Mouse (Mus musculus): ENCODE data around the gene Hoxb6.

Gene Hoxb6

DNA sequence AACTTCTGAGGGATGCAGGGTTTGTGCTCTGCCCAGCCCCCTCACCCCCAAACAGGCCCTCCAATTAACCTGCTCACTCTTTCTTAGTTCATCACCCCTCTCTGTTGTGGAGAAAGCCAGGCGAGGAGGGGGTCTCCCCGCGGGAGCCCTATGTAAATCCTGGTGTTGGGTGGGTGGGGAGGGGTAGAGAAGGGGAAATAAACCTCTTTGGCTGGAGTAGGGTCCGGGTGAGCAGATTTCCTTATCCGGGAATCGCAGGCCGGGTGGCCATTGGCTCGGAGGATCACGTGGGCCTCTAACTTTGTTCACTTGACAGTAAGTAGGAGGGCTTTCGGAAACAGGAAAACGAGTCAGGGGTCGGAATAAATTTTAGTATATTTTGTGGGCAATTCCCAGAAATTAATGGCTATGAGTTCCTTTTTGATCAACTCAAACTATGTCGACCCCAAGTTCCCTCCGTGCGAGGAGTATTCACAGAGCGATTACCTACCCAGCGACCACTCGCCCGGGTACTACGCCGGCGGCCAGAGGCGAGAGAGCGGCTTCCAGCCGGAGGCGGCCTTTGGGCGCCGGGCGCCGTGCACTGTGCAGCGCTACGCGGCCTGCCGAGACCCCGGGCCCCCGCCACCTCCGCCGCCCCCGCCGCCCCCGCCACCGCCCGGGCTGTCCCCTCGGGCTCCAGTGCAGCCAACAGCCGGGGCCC is 26.2 kb downstream of the Hoxb6 start:
- peak; percentile 90 for DNase-seq

DNA sequence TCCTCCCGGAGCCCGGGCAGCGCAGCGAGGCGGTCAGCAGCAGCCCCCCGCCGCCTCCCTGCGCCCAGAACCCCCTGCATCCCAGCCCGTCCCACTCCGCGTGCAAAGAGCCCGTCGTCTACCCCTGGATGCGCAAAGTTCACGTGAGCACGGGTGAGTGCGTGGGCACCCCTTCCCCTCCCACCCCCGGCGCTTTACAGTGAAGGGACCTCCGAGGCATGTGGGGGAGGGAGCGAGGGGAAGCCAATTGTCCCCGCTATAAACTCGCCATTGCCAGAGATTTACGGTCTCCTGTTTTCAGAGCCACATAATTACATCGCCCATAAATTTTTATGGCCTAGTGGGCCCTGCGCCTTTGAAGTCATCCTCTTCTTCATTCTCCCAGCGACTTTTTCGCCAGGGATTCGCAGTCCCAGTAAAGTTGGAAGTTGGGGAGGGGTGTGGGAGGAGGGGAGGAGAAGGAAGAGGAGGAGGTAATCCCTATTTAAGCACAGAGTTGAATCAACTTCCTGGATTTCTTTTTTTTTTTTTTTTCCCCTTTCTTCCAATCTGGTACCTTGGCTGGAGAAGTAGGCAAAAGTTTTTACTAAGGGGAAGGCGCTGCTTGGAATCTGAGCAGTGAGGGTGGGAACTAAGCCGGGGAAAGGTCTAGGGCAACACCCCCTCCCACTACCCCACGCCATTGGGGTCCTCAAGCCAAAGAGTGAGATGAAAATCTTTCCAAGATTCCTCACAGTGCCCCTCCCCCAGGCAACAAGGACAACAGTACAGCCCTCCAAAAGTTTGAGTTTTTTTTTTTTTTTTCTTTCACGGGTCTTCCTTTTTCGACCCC is 27.0 kb downstream of the Hoxb6 start:
- DNase-seq = peak; percentile 69

DNA sequence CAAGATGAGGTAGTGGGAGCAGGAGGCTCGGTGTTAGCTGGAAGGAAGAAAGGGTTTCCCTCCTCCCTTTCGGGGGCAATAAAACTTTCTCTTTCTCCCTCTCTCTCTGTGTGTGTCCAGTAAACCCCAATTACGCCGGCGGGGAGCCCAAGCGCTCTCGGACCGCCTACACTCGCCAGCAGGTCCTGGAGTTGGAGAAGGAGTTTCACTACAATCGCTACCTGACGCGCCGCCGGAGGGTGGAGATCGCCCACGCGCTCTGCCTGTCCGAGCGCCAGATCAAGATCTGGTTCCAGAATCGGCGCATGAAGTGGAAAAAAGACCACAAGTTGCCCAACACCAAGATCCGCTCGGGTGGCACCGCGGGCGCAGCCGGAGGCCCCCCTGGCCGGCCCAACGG is 27.6 kb downstream of the Hoxb6 start:
- peak; percentile 70 for DNase-seq

DNA sequence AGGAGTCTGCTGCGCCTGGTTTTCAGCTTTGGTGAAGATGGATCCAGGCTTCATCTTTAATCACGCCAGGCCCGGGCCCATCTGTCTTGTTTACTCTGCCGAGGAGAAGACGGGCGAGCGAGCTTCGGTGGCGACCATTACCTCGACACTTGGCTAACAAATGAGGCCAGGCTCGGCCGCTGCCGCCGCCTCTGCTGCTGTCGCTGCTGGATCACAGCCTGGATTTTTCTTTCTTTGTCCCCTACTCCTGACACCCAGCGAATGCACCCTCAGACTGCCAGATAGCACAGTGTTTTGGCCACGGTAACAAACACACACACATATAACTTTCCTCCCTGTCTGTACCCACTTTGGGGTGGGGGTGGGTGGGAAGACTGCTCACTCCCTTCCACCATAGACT is 28.4 kb downstream of the Hoxb6 start:
- no peak for DNase-seq

DNA sequence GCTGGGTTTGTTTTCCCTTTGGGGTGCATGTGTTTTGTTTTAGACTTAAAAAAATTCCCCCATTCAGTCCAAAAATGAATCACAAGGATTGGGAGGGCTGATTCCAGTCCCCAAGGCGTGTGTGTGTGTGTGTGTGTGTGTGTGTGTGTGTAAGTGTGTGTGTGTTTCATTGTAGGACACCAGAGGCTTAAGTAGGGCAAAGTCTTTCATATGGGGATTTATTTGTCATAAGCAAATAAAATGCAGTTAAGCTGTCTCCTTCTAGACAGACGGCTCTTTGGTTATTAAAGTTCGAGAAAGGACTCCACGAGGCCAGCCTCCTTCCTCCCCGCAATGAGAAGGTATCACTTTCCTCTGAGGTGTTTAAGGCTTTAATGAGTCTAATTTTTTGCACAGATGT is 29.6 kb downstream of the Hoxb6 start:
- DNase-seq = no peak

DNA sequence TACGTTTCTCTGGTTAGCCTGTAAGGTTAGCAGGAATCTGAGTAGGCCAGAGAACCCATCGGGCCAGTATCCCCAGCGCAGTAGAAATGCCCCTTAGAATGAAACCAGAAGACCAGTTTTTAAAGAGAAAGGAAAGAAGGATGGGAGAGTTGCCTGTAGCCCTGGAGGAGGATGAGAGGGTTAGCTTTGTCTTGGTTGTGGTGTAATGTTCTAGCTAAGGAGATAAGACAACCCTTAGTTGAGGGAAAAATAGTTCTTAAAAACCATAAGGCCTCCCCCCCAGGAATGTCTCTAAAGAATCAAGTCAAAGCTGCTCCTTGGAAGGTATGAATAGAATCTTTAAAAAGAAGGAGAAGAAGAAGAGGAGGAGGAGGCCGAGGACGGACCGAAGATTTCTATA is 30.5 kb downstream of the Hoxb6 start:
- no peak for DNase-seq

DNA sequence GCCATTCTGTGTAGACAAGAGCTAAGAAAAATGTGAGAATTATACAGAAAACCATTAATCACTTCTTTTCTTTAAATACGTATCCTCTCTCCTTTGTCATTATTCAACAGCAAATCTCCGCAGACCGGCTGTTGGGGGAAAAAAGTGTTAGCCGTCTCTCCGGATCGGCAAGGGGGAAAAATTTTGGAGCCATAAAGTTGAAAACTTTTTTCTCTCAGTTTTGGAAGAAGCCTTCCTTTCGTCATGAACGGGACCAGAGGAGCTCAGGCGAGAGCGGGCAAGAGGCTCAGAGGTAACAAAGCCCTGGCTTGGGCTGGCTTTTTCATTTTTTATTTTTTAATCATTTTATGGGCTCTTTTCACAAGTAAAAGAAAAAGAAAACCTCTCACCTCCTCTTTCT is 30.9 kb downstream of the Hoxb6 start, which contains the start of gene Hoxb3:
TSS of gene Hoxb3 (plus strand) at position 173 of the 400 bp plus-strand sequence.
- DNase-seq = no peak

DNA sequence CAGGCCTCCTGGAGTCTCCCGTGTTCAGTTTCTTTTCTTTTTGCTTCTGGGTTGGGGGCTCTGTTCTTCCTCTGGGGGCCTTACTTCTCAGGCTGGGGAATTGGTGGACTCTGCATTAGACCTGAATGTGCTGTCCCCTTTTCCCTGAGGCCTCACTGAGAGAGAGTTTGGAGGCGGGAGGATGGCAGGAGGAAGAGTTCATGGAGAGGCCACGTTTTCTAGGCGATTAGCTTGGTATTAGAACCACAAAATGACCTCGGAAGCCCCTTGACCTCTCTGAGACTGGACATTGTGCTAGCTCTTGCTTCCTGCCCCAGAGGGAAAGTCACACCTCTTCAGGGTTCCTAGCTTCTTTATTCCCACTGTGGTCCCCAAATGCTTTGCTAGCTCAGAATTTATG is 31.8 kb downstream of the Hoxb6 start:
- no peak for DNase-seq

DNA sequence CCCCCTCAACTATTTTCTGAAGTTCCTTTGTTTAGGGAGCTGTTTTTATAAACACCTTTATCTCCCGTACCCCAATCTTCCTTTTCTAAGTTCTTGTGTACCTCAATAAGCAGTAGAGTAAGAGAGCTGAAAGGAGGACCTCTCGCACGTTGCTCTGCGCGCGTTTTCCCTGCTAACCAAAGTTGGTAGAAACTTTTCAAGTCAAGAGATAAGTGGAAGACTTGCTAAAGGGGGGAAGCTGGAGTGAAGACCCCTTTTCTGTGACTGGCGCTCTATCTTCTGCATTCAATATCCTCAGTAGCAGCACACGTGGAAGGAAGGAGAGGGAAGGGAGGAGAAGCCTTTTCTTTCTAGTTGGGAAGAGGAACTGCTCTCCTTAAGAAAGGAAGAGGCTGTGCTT is 32.7 kb downstream of the Hoxb6 start:
- DNase-seq = no peak

DNA sequence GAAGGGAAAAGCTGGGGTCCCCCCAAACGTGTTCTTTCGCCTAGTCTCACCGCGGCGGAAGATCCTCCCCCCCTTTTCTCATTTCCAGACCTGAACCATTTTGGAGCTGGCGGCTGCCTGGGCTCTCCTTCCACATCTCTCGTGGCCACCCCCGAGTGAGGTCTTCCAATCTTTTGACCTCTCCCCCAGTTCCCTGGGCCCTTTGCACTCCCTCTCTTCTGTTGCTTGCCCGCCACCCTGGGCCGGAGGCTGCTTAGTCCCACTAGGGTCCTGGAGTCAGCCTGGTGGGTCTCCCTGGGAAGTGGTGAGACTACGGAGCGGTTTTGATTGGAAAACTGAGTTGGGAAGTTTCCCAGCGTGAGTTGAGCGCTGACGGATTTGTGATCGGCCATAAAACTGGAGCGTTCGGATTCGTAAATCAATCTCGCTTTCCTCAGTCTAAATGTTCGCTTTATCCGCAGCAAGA is 33.5 kb downstream of the Hoxb6 start:
- DNase-seq = no peak

DNA sequence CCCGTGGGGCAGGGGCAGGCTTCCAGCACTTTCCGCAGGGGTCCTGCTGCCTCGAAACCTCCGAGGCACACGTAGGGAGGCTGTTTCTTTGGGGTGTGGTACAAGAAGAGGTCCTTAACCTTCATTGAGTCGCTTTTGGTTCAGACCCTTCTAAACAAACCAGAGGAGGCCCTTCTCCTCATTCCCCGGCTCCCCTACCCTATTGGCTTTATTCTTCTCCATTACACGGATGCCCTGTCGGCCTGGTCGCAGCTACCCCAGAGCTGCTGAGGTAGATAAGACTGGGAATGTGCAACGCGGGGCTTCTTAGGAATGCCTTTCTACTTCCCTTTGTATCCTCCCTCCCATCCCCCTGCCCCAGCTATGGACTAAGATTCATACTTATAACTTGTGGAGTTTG is 34.4 kb downstream of the Hoxb6 start:
- no peak for DNase-seq

DNA sequence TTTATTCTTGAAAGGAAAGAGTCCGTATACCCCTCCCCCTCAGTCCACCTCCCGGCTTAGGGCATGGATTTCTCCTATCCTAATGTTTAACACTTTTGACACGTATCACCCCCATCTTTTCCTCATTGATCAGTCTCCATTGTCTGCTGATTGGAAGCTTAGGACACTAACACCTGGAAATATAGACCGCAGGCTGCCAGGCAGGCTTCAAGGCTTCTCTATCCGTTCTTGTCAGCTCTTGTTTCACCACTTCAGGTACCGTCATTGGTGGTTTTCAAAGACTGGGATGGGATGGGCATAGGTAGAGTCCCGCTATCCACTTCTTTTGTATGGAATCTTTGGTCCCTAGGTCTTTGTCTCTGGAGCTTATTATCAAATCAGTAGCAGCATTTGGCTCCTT is 34.8 kb downstream of the Hoxb6 start:
- DNase-seq = no peak

DNA sequence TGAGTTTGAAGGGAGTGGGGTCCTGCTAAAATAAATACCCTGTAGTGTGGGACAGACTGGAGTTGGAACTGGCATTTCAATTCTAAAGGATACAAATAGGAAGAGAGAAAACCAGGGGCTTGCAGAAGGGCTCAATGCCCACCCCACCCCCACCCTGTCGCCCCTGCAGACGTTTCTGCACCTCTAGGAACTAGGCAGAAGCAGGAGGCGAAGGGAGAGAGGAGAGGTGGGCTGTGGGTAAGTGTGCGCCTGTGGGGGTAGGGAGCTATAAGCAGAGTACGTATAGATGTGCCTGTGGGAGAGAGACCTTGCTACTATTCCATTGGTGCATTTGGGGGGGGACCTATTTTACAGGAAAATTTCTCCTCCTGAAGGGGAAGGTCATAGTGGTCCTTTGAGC is 35.5 kb downstream of the Hoxb6 start:
- no peak for DNase-seq

DNA sequence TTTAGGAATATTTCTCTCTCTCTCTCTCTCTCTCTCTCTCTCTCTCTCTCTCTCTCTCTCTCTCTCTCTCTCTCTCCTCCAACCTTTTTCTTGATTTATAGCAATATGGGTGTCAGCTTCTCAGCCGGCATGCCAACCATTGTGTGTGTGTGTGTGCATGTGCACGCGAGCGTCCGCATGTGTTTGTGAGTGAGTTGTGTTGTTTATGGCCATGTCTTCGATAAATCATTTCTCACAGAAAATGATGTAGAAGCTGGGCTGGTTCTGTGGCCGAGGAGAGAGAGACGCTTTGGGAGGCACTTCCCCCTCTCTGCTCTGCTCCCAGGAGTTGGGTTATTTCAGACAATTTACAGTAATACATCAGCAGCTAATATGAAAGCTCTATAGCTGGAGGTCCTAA is 36.3 kb downstream of the Hoxb6 start:
- DNase-seq = no peak

DNA sequence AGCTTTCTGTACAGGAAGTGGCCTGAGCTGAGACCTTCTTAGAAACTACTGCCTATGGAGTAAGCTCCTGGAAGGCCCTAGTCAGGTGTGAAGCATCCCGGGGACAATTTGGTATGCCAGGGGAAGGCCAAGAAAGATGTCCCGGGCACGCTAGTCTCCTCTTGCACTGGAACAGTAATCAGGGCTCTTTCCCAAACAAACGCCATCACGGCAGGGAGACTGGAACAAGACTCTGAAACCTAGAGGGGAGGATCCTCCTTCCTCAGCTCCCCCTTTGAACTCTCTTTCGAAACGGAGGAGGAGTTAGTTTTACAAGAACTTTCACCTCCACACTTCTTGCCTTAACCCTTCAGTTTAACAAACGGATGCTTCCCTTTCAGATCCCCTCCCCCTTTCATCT is 39.8 kb downstream of the Hoxb6 start:
- DNase-seq = no peak

DNA sequence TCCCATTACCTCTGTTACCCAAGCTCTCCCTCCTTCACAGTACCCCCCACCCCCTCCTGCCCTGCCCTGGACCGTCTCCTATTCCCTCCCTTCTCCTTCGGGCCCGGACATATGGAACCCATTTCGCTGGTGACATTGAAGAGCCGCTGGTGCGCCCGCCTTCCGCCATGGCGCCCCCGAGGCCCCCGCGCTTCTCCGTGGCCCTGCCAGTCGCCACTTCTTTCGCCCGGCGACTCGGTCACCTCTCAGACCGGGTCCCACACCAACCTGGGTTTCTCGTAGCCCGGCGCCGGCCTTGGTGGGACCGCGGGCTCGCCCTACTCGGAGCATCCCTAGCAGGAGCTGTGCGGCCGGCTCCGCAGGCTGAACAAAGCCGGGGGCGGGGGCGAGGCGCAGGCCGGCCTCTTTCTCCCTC is 40.3 kb downstream of the Hoxb6 start:
- DNase-seq = no peak

DNA sequence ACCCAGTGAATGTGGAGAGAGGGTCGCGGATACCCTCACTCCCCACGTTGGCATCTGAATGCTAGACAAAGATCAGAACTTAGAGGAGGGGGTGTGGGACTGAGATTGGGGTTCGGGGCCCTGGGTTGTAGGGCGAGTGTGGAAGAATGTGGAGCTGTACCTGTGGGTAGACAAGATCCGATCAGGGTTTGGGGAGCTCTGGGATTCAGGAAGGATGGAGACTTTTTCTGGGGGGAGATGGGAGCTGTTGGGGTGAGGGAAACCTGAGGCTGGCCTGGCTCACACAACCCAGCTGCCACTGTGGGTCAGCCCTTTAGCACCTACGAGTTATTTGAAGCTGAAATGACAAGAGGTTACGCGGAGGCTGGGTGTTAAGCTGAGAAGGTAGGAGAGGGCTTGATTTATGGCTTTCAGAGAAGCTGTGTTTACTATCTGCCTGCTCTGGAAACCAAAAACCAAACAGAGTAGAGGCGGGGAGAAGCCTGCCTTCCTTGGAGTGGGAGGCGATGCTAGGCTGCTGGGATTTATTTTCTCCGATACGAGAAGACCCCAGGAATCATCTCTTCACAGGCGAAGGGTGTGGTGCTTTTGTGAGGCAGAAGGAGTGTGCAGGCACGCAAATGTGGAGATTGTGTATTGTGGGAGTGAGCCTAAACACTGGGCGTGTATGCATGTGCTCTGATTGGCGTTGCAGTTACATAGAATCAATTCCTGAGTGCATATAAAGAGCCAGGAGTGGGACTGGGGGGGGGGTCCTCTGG is 41.1 kb downstream of the Hoxb6 start:
- DNase-seq = no peak

DNA sequence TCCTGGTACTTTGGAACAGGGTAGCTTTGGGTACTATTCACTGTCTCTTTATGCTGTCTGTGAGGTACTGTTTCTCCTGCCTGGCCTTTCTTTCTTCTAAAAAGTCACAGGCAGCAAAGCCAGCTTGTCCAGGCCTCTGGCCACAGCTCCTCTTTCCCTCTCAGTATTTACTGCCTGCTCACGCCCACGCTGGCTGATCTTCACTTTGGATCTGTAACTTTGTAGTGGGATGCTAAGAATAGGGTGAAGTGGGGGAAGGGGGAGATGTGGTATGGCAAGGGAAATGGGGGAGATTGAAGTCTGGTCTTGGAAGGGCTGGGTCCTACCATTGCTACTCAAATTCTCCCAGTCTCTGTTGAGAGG is 41.7 kb downstream of the Hoxb6 start:
- DNase-seq = no peak

DNA sequence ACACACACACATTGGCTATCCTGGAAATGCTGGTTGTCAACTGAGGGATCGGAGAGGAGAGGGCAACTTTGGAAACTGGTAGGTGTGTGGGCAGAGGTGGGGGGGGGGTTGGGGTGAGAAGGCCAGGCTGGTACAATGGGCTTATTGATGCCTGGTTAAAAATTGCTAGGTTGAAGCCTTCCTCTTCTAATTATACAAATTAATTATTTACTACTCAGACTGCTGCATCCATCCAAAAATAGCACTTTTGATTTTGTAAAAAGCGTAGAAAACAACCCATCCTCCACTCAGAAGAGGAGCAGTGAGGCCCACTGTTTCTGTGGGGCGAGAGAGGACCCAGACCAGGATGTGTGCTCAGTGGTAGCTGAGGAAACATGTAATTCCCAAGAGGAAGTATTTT is 42.7 kb downstream of the Hoxb6 start:
- DNase-seq = no peak

DNA sequence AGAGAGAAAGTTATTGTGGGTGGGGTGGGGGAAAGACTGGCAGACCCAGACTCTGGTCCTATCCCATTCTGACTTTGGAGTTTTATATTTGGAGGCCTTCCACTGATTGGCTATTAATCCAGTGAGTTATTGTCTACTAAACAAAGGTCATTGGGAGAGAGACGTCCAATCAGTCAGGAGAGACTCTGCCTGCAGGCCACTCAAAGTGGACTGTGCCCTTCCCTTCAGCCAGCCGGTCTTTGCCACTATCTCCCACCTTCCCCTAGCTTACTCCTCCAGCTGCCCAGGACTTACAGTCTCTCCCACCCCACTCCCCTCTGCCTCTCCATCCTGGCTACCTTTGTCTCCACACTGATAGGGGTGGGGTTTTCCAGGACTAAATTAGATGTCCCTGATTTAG is 44.3 kb downstream of the Hoxb6 start:
- peak; percentile 59 for DNase-seq

DNA sequence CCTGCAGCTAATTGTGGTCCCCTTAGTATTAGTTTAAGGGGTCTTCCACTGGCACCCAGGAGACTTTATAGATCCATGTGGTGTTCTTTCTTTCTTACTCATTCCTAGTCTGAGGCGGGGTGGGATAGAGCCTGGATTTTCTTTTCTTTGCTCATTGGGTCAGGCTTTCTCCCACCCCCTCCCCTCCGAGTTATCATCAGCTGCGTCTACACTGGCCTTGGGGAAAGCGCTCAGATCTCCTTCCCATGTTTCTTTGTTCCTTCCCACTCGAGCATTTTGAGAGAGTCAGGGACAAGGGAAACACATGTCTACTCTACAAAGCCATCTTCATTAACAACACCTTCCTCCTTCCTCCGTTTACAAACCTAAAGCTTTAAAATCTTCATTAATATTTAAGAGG is 44.8 kb downstream of the Hoxb6 start:
- DNase-seq = no peak

DNA sequence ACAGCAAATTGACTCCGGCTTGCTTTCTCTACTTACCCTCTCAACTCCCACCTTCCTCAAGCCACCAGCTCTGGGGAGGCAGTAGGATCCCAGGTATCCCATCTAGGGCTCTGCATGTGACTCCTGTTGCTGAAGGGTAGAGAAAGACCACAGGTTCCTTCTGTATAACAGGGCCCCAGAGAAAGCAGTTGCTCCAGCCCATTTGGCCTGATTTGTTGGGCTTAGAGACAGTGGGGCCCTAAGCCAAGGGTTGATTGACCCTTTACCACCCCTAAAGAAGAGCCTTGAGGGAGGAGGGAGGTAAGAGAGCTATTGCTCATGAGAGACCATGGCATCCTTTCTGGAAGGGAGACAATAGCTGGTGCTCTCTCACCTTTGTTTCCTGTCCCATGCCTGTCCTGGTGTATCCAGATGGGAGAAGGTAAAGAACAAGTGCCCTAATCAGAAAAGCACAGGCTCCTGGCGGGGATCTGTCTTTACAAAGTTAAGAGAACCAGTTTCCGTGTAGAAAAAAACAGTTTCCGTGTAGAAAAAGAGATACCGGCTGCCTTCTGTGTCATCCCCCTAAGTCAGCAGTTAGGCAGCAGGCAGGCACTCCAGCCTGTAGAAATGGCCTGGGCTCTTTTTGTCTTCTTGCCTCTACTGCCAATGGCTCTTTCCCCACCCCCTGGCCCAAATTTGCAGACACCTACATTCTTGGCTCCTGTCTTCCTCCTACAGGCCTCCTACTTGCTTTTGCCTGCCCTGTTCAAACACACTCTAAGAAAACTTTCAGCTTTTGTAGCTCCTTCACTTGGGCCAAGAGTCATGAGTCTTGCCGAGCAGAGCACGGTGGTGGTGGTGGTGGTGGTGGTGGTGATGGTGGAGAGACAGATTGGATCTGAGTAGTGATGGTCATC is 46.9 kb downstream of the Hoxb6 start:
- DNase-seq = peak; percentile 9
